Mouse (Mus musculus) testis, adult 2 months (tissue): ENCODE data around the gene Gfra1. TPM values are rescaled to one million over a fixed set of nuclear protein-coding genes. Genes with fewer than 3 reads are reported as not detected.

Experiments used
- H3K27ac ChIP-seq: fragments of 200-500 bp; 2 replicates; pipeline ENCODE4 v1.5.1; 2012; ENCODE audit warnings: low read depth, low read length; ENCODE audit not compliant: control insufficient read depth, insufficient read depth
- H3K27me3 ChIP-seq: fragments of 200-500 bp; 2 replicates; pipeline ENCODE4 v1.6.1; 2012; ENCODE audit warnings: mild to moderate bottlenecking, low read length, moderate library complexity; ENCODE audit not compliant: control insufficient read depth, insufficient read depth
- H3K36me3 ChIP-seq: fragments of 200-500 bp; 2 replicates; pipeline ENCODE4 v1.6.1; 2012; ENCODE audit warnings: mild to moderate bottlenecking, low read length; ENCODE audit not compliant: control insufficient read depth, insufficient read depth
- H3K4me1 ChIP-seq: fragments of 200-500 bp; 2 replicates; pipeline ENCODE4 v1.6.1; 2012; ENCODE audit warnings: low read length; ENCODE audit not compliant: control insufficient read depth, insufficient read depth
- H3K4me3 ChIP-seq: fragments of 200-500 bp; 2 replicates; pipeline ENCODE4 v1.5.1; 2012; ENCODE audit warnings: low read depth, mild to moderate bottlenecking, low read length, moderate library complexity, mixed read lengths; ENCODE audit not compliant: control insufficient read depth
- CTCF ChIP-seq: fragments of 200-500 bp; IDR thresholded peaks from 2 replicates; pipeline ENCODE4 v1.5.1; 2012; ENCODE audit warnings: low read depth, mild to moderate bottlenecking, inconsistent platforms, low read length, moderate library complexity; ENCODE audit not compliant: control insufficient read depth, insufficient read depth, insufficient replicate concordance
- POLR2A ChIP-seq: fragments of 200-500 bp; IDR thresholded peaks from 2 replicates; pipeline ENCODE4 v1.6.1; 2012; ENCODE audit warnings: low read depth, mild to moderate bottlenecking, inconsistent platforms, low read length, moderate library complexity; ENCODE audit not compliant: control insufficient read depth
- polyA plus RNA-seq: library from polyadenylated mRNA; depleted of rRNA; stranded (reverse); fragments of >200 nt; gene quantifications from 2 replicates; pipeline ENCODE4 v1.2.3, GENCODE M21; 2012

The Gfra1 gene
- polyA plus RNA-seq, 1 experiment: 1.2 TPM

DNA sequence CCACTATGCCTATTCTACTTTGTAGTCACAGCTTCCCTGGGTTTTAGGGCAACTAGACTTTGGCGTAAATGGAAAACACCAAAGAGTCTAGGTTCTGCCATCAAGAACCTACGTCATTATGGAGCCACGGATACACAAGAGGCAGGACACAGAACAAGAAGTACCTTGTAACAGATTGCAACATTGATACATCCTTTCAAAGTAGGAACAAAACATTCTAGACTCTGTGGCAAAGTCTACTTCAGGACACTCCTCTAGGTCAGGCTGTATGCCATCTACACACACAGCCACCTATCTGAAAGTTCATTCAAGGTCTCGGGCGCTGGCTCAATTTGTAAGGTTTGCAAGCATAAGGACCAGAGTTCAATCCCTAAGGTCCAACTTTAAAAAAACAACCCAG, 81.1 kb downstream of the Gfra1 start:
- no peaks in the 10 kb centered on the region for H3K36me3 ChIP-seq

DNA sequence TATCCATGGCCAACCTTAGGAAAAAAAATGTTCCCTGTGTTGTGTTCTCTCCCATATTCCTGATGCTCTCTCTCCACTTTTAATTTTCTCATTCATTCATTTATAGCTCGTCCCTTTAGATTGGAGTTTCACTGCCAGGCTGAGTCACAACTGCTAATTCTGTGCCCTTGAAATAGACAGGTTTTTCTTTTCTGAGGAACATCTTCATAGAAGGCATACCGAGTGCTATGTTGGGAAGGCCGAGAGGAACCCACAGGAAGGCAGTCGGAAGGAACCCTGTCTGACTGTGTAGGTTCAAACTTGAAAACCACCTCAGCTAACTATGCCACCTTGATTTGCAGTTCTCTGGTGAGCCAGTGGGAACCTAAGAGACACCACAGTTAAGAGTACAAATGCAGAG, 81.6 kb downstream of the Gfra1 start:
- Histone ChIP-seq H3K4me1 (no peaks in the 10 kb centered on the region), H3K27ac (no peak overlapping the region), H3K27me3 (no peaks in the 10 kb centered on the region), H3K36me3 (no peaks in the 10 kb centered on the region), H3K4me3 (no peak overlapping the region)
- TF ChIP-seq CTCF: no peak

More for the DNA sequence above, 81.1 kb downstream of the Gfra1 start:
- no peak for TF ChIP-seq POLR2A
- no peak for TF ChIP-seq CTCF
- Histone ChIP-seq H3K27ac (no peak overlapping the region), H3K27me3 (no peaks in the 10 kb centered on the region), H3K4me1 (no peaks in the 10 kb centered on the region), H3K4me3 (no peak overlapping the region)

DNA sequence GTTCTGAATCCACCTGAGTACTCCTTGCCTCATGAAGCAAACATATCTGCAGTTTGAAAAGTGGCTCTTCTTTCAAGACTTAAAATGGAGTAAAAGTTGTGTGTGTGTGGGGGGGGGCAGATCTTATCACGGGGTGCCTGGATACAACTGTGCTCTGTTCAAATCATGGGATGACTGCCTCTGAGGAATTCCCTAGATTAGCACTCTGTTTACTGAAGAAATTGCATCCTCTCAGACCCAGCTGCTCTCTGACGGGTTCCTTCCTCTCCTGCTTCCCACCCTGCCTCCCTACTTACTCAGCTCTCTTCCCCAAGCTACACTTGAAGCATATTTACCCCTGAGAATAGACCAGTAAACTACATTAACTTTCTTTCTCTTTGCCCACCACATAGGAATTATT, 87.2 kb downstream of the Gfra1 start:
- TF ChIP-seq CTCF (no peak), POLR2A (no peak)
- Histone ChIP-seq H3K4me1 (no peaks in the 10 kb centered on the region), H3K4me3 (no peak overlapping the region), H3K27me3 (no peaks in the 10 kb centered on the region), H3K27ac (no peak overlapping the region), H3K36me3 (no peaks in the 10 kb centered on the region)

DNA sequence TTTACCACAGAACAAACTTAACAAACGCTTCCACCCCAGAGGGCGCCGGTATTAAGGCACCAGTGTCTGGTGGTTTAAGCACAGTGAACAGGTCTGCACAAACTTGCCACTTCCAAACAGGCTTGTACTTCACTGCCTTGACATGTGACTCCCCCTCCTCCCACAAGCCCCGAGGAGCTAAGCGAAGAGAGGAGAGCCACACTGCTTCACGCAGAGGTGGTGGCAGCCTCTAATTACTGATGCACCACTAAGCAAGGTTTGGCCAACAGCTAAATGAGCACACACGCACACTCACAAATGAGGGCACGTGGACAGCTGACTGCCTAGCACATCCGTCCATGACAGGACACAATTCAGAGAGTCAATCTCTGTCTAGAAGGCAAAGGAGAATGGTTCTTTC, 91.0 kb downstream of the Gfra1 start:
- H3K36me3 ChIP-seq: no peaks in the 10 kb centered on the region
- no peak overlapping the region for H3K27ac ChIP-seq
- TF ChIP-seq CTCF: no peak
- no peak for TF ChIP-seq POLR2A
- H3K4me3 ChIP-seq: no peak overlapping the region
- no peaks in the 10 kb centered on the region for H3K27me3 ChIP-seq
- no peaks in the 10 kb centered on the region for H3K4me1 ChIP-seq

DNA sequence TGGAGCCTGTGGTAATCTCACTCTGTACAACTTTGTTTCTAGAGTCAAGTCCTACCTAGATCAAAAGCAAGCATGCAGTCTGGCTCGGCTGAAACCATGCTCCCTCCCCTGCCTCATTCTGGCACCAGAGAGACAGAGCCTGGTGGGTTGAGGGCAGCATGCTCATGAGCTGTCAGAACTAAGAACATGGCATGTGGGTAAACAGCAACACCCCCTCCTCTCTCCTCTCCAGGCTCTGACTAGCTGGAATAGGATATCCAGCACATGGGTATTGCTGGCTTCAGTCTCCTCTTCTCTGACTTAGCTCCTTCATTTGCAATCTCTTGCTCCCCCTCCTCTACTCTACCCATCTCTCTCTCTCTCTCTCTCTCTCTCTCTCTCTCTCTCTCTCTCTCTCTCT, 94.7 kb downstream of the Gfra1 start:
- Histone ChIP-seq H3K27me3 (no peaks in the 10 kb centered on the region), H3K27ac (no peak overlapping the region), H3K4me1 (no peaks in the 10 kb centered on the region; the same call in 1 of the 2 replicates), H3K36me3 (no peaks in the 10 kb centered on the region), H3K4me3 (peak overlapping the region; percentile 56)
- TF ChIP-seq CTCF: no peak

DNA sequence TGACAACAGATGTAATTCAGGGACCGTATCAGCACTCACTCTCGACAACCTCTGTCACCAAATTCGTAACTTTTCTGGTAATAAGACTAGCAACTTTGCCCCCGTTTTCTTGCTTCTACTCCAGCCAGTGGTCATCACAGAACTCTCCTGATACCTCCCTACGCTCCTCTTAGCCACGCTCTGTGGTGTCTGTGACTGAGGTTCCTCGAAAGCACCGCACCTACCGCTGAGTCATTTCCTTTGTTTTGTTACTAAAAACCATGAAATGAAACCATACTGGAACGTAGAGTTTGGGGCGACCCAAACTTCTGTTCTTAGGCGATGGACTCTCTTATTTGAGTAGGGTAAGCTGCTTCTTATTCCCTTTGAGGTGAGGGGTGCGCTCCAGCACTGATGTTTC, 97.6 kb downstream of the Gfra1 start:
- Histone ChIP-seq H3K4me3 (peak overlapping the region; percentile 62), H3K27me3 (no peaks in the 10 kb centered on the region), H3K27ac (no peak overlapping the region), H3K4me1 (no peaks in the 10 kb centered on the region; the same call in 1 of the 2 replicates), H3K36me3 (no peaks in the 10 kb centered on the region)
- no peak for TF ChIP-seq CTCF
- TF ChIP-seq POLR2A: no peak

DNA sequence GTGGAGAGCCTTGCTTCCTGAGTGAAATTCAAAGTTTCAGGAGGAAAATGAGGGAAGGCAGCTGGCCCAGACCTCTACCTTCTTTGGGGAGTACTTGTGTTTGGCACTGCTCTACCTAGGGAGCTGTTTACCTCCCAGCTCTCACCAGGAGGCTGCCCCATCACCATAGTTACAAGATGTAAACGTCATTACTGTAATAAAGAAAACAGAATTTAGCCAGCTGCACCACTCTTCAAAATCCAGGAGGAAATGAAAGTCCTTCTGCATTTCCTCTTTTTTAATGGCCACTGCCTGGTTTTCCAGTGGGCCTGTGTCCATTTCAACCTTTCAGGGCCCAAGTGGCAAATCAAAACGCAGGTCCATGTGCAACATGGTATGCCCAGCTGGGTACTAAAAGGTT, 101.8 kb downstream of the Gfra1 start:
- no peak overlapping the region for H3K27ac ChIP-seq
- TF ChIP-seq CTCF (no peak), POLR2A (no peak)
- no peak overlapping the region for H3K4me3 ChIP-seq
- no peaks in the 10 kb centered on the region; the same call in 1 of the 2 replicates for H3K4me1 ChIP-seq
- H3K27me3 ChIP-seq: no peaks in the 10 kb centered on the region
- H3K36me3 ChIP-seq: no peaks in the 10 kb centered on the region

DNA sequence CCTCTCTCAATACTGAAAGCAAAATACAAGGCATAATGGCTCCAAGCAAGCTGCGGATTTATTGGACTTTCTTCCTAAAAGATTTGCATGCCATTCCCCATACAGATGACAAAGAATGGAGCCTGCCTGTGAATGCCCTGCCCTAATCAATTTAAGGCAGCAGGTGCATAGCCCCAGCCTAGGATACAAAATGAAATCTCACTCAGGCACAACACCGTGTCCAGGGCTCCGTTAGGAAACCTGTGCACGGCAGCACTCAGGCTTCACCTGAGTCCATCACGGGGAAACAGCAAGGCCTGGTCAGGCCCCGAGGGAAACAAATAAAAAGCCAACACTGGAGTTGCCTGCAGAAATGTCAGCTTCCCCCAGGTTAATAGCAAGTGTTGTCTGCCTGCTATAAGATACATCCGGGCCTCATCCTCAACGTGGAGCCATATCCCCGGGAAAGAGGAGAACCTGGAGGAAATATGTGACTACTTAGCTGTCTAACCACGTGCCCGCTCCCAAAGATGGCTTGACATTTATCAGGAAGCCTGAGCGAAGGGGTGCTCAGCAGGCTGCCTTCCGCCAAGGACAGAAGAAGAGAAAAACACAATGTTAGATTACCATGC, 102.3 kb downstream of the Gfra1 start:
- no peak for TF ChIP-seq POLR2A
- TF ChIP-seq CTCF: no peak
- H3K36me3 ChIP-seq: no peaks in the 10 kb centered on the region
- no peaks in the 10 kb centered on the region for H3K4me1 ChIP-seq
- no peak overlapping the region for H3K27ac ChIP-seq
- no peak overlapping the region for H3K4me3 ChIP-seq
- no peaks in the 10 kb centered on the region for H3K27me3 ChIP-seq
